Mouse (Mus musculus) cerebellum, adult 11-12 months (tissue): ENCODE results near the gene Cct4.

Experiments
- DNase-seq: peaks from one replicate; pipeline ENCODE4 v3.0.0; 2022

Cct4 gene

GRCm38 (mm10) chr11:23047663-23048582, 57.6 kb downstream of the Cct4 start:
- no peak for DNase-seq

- no peak for DNase-seq
These were observed 59.3 kb downstream of the Cct4 start for GRCm38 (mm10) chr11:23049642-23050041.

GRCm38 (mm10) chr11:23052353-23052752, 62.0 kb downstream of the Cct4 start:
- no peak for DNase-seq
